Mouse (Mus musculus): ENCODE measurements around the gene Pfdn4. TPM values are rescaled to one million over a fixed set of nuclear protein-coding genes. Genes with fewer than 3 reads are reported as not detected.
"Not testable (repeated sequence)": the region's sequence is repeated elsewhere in the genome, so short reads cannot be mapped to it uniquely, and the experiment has no call there.

Pfdn4 gene
- 105 and 113 TPM in 2 replicates for polyA plus RNA-seq (2015; fragmentation: Nextera tagmentation; extraction: Ambion mirVana)

DNA sequence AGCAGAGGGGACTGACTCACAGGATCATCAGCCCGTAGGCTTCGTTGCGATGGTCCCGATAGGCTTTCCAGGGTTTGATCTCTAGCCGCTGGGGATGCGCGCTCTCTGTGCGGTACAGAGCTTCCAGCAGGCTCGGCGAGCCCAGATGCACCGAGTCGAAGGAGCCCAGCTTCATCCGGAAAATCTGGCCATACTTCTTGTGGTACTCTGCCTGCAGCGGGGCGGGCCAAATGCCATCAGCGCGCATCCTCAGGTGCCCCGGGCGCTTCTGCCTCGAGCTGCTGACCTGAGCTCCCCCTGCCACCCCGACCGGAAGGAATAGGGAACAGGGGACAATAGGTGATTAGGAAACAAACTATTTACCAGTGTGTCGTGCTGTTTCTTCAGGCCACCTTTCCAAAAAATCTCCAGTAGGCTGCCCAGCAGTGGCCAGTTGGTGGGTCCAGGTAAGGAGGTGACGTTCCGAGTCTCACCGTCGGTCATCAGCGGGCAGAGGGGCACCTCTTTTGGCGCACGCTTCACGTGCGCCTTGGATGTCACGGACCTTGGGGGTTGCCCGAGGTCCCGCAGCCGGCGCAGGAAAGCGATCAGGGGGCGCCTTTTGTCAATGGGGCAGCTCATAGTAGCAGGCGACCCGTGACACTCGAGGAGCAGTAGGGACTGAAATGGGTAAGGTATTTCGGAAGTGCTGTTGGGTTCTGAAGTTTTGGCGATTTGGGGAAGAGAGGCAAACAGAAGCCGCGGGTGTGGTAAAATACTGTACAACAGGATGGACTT is at the start of gene Pfdn4:
Pfdn4 (plus strand) TSS at position 275 of the 777 bp plus-strand sequence.
- Histone ChIP-seq H3K27ac (no peak within 1 kb of the TSS), H3K4me1 (replicated peaks; ENCODE audit: insufficient read depth, low read length) (no peaks in the 10 kb centered on the region), H3K27me3 (ENCODE audit: insufficient read depth, low read length) (peaks cover 57% of the 10 kb centered on the region), H3K36me3 (ENCODE audit: insufficient read depth, low read length) (no peaks in the 10 kb centered on the region), H3K9me3 (replicated peaks; ENCODE audit: low read length) (no peaks in the 10 kb centered on the region), H3K4me2 (ENCODE audit: low read length) (peak within 1 kb of the TSS; percentile 38; the same call in 1 of the 2 replicates), H3K9ac (ENCODE audit: low read depth, low read length) (0 out of 2 replicates have a peak within 1 kb of the TSS, but pooled peaks have one; percentile 31), H3K4me3 (replicated peaks; ENCODE audit: low read depth, low read length) (peak within 1 kb of the TSS; percentile 18)
- WGBS, result 1% methylated on average over 46 of the region's 46 CpGs
- DNase-seq (ENCODE audit: low spot score) (peak; percentile 54), ATAC-seq (replicated peaks; ENCODE audit: low FRiP score, low read depth) (no peak)
- TF ChIP-seq CTCF (IDR thresholded peaks at IDR 0.05; ENCODE audit: low read depth), result no peak

DNA sequence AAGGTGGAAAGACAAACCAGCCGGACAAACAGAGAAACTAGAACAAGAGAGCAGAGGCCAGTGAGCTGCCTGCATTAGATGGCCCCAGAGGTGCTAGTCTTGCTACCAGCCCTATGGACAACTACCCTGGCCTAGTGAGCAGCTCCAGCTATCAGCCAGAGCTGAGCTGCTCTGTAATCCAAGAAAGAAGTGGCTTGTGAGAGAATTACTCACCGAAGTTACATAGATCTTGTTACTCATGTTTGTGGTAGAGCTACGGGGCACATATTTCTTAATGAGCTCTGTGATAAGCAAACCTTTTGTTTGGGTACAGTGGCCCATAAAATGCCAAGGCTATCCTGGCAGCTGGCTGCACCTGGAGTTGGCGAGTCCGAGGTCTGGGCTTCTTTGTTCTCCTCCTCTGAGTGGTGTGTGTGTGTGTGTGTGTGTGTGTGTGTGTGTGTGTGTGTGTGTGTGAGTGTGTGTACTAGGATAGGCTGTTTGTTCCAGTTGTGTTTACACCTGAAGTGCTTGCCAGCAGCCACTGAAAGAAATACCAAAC is 49.3 kb upstream of the Pfdn4 start:
- Histone ChIP-seq H3K9ac (ENCODE audit: low read depth, low read length) (no peak overlapping the region), H3K27me3 (ENCODE audit: insufficient read depth, low read length) (no peaks in the 10 kb centered on the region), H3K36me3 (ENCODE audit: insufficient read depth, low read length) (no peaks in the 10 kb centered on the region), H3K4me3 (replicated peaks; ENCODE audit: low read depth, low read length) (no peak overlapping the region), H3K9me3 (replicated peaks; ENCODE audit: low read length) (no peaks in the 10 kb centered on the region), H3K4me1 (replicated peaks; ENCODE audit: insufficient read depth, low read length) (no peaks in the 10 kb centered on the region), H3K27ac (no peak overlapping the region), H3K4me2 (ENCODE audit: low read length) (no peak overlapping the region)
- WGBS, result 41% methylated on average over 5 of the region's 5 CpGs
- TF ChIP-seq CTCF (IDR thresholded peaks at IDR 0.05; ENCODE audit: low read depth), result no peak
- ATAC-seq (replicated peaks; ENCODE audit: low FRiP score, low read depth), result no peak
- no peak for DNase-seq (ENCODE audit: low spot score)

DNA sequence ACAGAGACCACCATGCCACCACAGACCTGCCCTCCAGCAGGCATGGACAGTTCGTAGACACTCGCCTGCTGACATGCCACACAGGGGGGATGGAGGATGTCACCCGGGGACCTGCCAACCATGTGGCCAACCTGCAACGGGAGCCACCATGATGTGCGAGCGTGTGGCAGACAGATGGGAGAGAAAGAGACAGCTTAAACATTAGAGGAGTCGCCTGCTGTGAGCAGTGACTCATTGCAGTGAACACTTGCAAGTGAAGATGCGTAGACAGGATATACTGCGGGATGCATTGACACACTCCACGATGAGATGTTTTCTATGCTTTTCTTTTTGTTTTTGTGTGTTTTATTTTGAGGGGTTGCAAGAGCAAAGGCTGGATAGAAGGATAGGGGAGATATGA is 48.6 kb upstream of the Pfdn4 start:
- no peaks in the 10 kb centered on the region for H3K36me3 ChIP-seq (ENCODE audit: insufficient read depth, low read length)
- H3K4me3 ChIP-seq (replicated peaks; ENCODE audit: low read depth, low read length), result no peak overlapping the region
- no peaks in the 10 kb centered on the region for H3K27me3 ChIP-seq (ENCODE audit: insufficient read depth, low read length)
- no peaks in the 10 kb centered on the region for H3K4me1 ChIP-seq (replicated peaks; ENCODE audit: insufficient read depth, low read length)
- no peak overlapping the region for H3K27ac ChIP-seq
- ATAC-seq (replicated peaks; ENCODE audit: low FRiP score, low read depth), result no peak
- 71% methylated on average over 10 of the region's 10 CpGs for WGBS
- no peak for TF ChIP-seq CTCF (IDR thresholded peaks at IDR 0.05; ENCODE audit: low read depth)
- no peaks in the 10 kb centered on the region for H3K9me3 ChIP-seq (replicated peaks; ENCODE audit: low read length)
- H3K4me2 ChIP-seq (ENCODE audit: low read length), result no peak overlapping the region
- DNase-seq (ENCODE audit: low spot score), result no peak
- H3K9ac ChIP-seq (ENCODE audit: low read depth, low read length), result no peak overlapping the region

DNA sequence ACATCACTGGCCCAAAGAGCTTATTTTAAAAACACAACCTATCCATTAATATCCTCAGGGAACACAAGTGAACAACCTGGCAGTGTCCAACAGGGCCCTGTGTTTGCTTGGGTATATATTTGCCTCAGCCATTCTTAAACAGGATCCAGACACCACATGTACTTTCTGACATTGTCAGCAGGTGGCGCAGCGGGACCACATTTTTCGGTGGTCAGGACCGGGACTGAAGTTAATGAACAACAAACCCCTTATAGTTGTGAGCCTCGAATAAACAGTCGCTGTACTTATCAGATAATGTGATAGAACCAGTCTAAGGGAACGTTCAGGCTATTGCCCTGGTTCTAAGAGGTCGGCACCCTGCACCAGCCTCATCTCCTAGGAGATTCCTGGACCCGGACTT is 45.3 kb upstream of the Pfdn4 start:
- WGBS, result 5% methylated on average over 9 of the region's 9 CpGs
- Histone ChIP-seq H3K9me3 (replicated peaks; ENCODE audit: low read length) (no peaks in the 10 kb centered on the region), H3K4me2 (ENCODE audit: low read length) (peak overlapping the region; percentile 14; the same call in 1 of the 2 replicates), H3K27ac (no peak overlapping the region), H3K9ac (ENCODE audit: low read depth, low read length) (no peak overlapping the region), H3K4me1 (replicated peaks; ENCODE audit: insufficient read depth, low read length) (no peaks in the 10 kb centered on the region), H3K36me3 (ENCODE audit: insufficient read depth, low read length) (no peaks in the 10 kb centered on the region), H3K27me3 (ENCODE audit: insufficient read depth, low read length) (no peaks in the 10 kb centered on the region), H3K4me3 (replicated peaks; ENCODE audit: low read depth, low read length) (no peak overlapping the region)
- peak; percentile 62 for ATAC-seq (replicated peaks; ENCODE audit: low FRiP score, low read depth)
- DNase-seq (ENCODE audit: low spot score), result peak; percentile 90
- TF ChIP-seq CTCF (IDR thresholded peaks at IDR 0.05; ENCODE audit: low read depth), result peak; percentile 94

DNA sequence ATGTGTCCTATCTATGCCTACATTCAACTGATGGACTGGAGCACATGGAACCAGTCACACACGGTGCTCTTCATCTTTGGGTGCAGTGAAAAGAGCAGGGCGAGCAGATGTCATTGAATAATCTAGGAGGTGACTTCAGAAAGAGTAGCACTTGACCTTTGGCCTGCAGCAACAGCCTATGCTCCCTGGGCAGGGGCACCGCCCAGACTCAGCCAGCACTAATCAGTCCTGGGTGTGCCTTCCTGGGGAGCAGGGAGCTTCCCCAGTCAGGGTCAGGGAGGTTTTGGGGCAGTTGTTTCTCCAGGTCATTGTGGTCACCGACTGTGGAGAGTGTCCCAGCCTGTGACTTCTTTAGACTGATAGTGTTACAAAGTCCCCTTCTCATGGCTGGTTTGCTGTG is 42.4 kb upstream of the Pfdn4 start:
- not testable (repeated sequence) for H3K27ac ChIP-seq; H3K27me3 ChIP-seq (ENCODE audit: insufficient read depth, low read length); DNase-seq (ENCODE audit: low spot score); H3K4me3 ChIP-seq (replicated peaks; ENCODE audit: low read depth, low read length); H3K9me3 ChIP-seq (replicated peaks; ENCODE audit: low read length); H3K9ac ChIP-seq (ENCODE audit: low read depth, low read length); H3K4me1 ChIP-seq (replicated peaks; ENCODE audit: insufficient read depth, low read length); H3K4me2 ChIP-seq (ENCODE audit: low read length); H3K36me3 ChIP-seq (ENCODE audit: insufficient read depth, low read length)
- WGBS, result 38% methylated on average over 3 of the region's 4 CpGs
- peak; percentile 22; the same call in 1 of the 2 replicates for ATAC-seq (replicated peaks; ENCODE audit: low FRiP score, low read depth)

DNA sequence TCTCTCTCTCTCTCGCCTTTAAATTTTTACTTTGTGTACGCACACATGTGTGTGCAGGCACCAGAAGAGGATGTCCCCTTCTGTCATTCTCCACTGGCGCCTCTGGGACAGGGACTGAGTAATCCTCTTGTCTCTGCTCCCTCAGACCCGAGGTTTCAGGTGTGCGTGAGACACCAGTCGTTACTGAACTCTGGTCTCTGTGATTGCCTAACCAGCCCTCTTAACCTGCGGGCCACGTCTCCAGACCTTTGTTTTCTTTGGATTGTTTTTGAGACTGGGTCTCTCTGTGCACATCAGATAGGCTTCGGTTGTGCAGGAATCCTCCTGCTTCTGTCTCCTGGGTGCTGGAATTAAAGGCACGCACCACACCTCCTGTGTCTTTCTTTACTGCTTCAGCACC is 37.0 kb upstream of the Pfdn4 start:
- Histone ChIP-seq H3K9me3 (replicated peaks; ENCODE audit: low read length) (no peaks in the 10 kb centered on the region), H3K27ac (peak overlapping the region; percentile 0; the same call in 1 of the 2 replicates), H3K27me3 (ENCODE audit: insufficient read depth, low read length) (no peaks in the 10 kb centered on the region), H3K36me3 (ENCODE audit: insufficient read depth, low read length) (no peaks in the 10 kb centered on the region), H3K9ac (ENCODE audit: low read depth, low read length) (no peak overlapping the region), H3K4me3 (replicated peaks; ENCODE audit: low read depth, low read length) (no peak overlapping the region), H3K4me2 (ENCODE audit: low read length) (no peak overlapping the region), H3K4me1 (replicated peaks; ENCODE audit: insufficient read depth, low read length) (no peaks in the 10 kb centered on the region)
- no peak for DNase-seq (ENCODE audit: low spot score)
- no peak for ATAC-seq (replicated peaks; ENCODE audit: low FRiP score, low read depth)
- TF ChIP-seq CTCF (IDR thresholded peaks at IDR 0.05; ENCODE audit: low read depth), result no peak
- WGBS, result 58% methylated on average over 10 of the region's 10 CpGs

Measured in kidney, postnatal 0 days (tissue).